Mouse (Mus musculus) kidney, adult 2 months (tissue): ENCODE data around the gene Antxrl.

Experiments
- CTCF ChIP-seq: fragments of 200-500 bp; conservative IDR thresholded peaks from 2 replicates; pipeline ENCODE4 v1.5.1; 2011; ENCODE audit warnings: low read depth, mild to moderate bottlenecking, control low read depth, low read length, moderate library complexity, mixed read lengths; ENCODE audit not compliant: insufficient read depth, insufficient read length
- POLR2A ChIP-seq: fragments of 200-500 bp; IDR thresholded peaks from one replicate; pipeline ENCODE4 v1.6.1; 2011; ENCODE audit warnings: low read depth, low read length, control low read depth

DNA sequence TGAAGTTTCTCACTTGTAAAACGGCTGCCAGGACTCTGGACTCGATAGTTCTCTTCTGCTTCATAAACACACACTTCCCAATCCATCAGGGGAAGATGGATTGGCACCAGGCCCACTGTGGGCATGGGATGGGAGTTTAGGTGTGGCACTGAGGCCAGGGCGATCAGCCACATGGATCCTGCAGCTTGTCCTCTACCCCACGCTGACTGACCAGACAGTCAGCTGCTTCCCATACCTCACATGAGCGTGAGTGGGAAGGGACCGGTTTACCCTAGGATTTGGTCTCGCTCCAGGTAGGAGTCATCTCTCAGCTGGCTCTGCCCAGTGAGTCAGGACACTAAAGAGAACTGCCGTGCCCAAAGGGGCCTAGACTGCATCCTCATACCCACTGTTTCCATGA lies 37.3 kb downstream of the Antxrl start:
- TF ChIP-seq POLR2A, result no peak
- TF ChIP-seq CTCF, result no peak
